Mouse (Mus musculus) embryonic fibroblast, embryonic 13.5 days (primary cell): ENCODE measurements around the gene Serp2. TPM values are rescaled to one million over a fixed set of nuclear protein-coding genes. Genes with fewer than 3 reads are reported as not detected.

Experiments used
- H3K27ac ChIP-seq: 2 replicates; pipeline ENCODE4 v1.5.1; 2012; ENCODE audit warnings: low read length, control low read depth, inconsistent platforms; ENCODE audit not compliant: insufficient read depth
- H3K4me1 ChIP-seq: 2 replicates; pipeline ENCODE4 v1.6.1; 2011; ENCODE audit warnings: low read length; ENCODE audit not compliant: control insufficient read depth, insufficient read depth
- H3K4me3 ChIP-seq: 2 replicates; pipeline ENCODE4 v1.5.1; 2011; ENCODE audit warnings: mild to moderate bottlenecking, control low read depth, low read length; ENCODE audit not compliant: insufficient read depth
- CTCF ChIP-seq: IDR thresholded peaks from 2 replicates; pipeline ENCODE4 v1.5.1; 2011; ENCODE audit warnings: mild to moderate bottlenecking, control low read depth, low read length, moderate library complexity, borderline replicate concordance; ENCODE audit not compliant: insufficient read depth
- POLR2A ChIP-seq: IDR thresholded peaks from 2 replicates; pipeline ENCODE4 v1.6.1; 2011; ENCODE audit warnings: low read depth, mild to moderate bottlenecking, control low read depth, low read length, moderate library complexity
- polyA plus RNA-seq: library from polyadenylated mRNA; stranded (reverse); fragments of >200 nt; gene quantifications from 2 replicates; pipeline ENCODE4 v1.2.4, GENCODE M21; 2011; ENCODE audit warnings: low read depth; ENCODE audit not compliant: missing spikeins, insufficient read length

Serp2 gene
- polyA plus RNA-seq, 1 experiment = 3.5 TPM

- no peak overlapping the region for H3K27ac ChIP-seq
Observed at GRCm38 (mm10) chr14:76541341-76541740, 15.3 kb downstream of the Serp2 start.

GRCm38 (mm10) chr14:76540005-76540670 is 16.6 kb downstream of the Serp2 start:
- Histone ChIP-seq H3K4me1 (no peaks in the 10 kb centered on the region), H3K27ac (no peak overlapping the region), H3K4me3 (no peak overlapping the region)
- no peak for TF ChIP-seq POLR2A
- TF ChIP-seq CTCF = no peak

More at GRCm38 (mm10) chr14:76541341-76541740, 15.3 kb downstream of the Serp2 start:
- no peaks in the 10 kb centered on the region for H3K4me1 ChIP-seq
- TF ChIP-seq POLR2A = no peak
- TF ChIP-seq CTCF = no peak
- no peak overlapping the region for H3K4me3 ChIP-seq

GRCm38 (mm10) chr14:76536921-76537320 is 19.8 kb downstream of the Serp2 start:
- Histone ChIP-seq H3K4me1 (no peaks in the 10 kb centered on the region), H3K4me3 (no peak overlapping the region), H3K27ac (no peak overlapping the region)
- no peak for TF ChIP-seq POLR2A
- TF ChIP-seq CTCF = no peak

- Histone ChIP-seq H3K27ac (peak overlapping the region; percentile 45; the same call in 1 of the 2 replicates), H3K4me1 (no peaks in the 10 kb centered on the region), H3K4me3 (no peak overlapping the region)
- TF ChIP-seq CTCF (no peak), POLR2A (no peak)
Observed at GRCm38 (mm10) chr14:76535096-76535495, 21.6 kb downstream of the Serp2 start.

- TF ChIP-seq CTCF (no peak), POLR2A (no peak)
- peaks cover 5% of the 10 kb centered on the region for H3K4me1 ChIP-seq
Observed at GRCm38 (mm10) chr14:76533170-76533815, 23.4 kb downstream of the Serp2 start.

GRCm38 (mm10) chr14:76532257-76533169 is 24.2 kb downstream of the Serp2 start:
- TF ChIP-seq POLR2A (no peak), CTCF (no peak)
- H3K27ac ChIP-seq = no peak overlapping the region
- H3K4me1 ChIP-seq = peaks cover 9% of the 10 kb centered on the region
- H3K4me3 ChIP-seq = no peak overlapping the region

More at GRCm38 (mm10) chr14:76533170-76533815, 23.4 kb downstream of the Serp2 start:
- Histone ChIP-seq H3K27ac (no peak overlapping the region), H3K4me3 (no peak overlapping the region)

GRCm38 (mm10) chr14:76531027-76531660 is 25.5 kb downstream of the Serp2 start:
- Histone ChIP-seq H3K27ac (no peak overlapping the region), H3K4me1 (peaks cover 9% of the 10 kb centered on the region), H3K4me3 (no peak overlapping the region)
- no peak for TF ChIP-seq CTCF
- no peak for TF ChIP-seq POLR2A

- Histone ChIP-seq H3K4me1 (peaks cover 9% of the 10 kb centered on the region), H3K27ac (no peak overlapping the region), H3K4me3 (no peak overlapping the region)
- TF ChIP-seq POLR2A (no peak), CTCF (no peak)
Observed at GRCm38 (mm10) chr14:76528641-76529040, 28.0 kb downstream of the Serp2 start.

GRCm38 (mm10) chr14:76527758-76528313 is 28.9 kb downstream of the Serp2 start:
- H3K4me1 ChIP-seq = peaks cover 9% of the 10 kb centered on the region
- TF ChIP-seq CTCF = no peak
- TF ChIP-seq POLR2A = no peak

More at GRCm38 (mm10) chr14:76527758-76528313, 28.9 kb downstream of the Serp2 start:
- Histone ChIP-seq H3K27ac (no peak overlapping the region), H3K4me3 (no peak overlapping the region)
